Mouse (Mus musculus) testis, adult 2 months (tissue): ENCODE results near the gene Mfsd2a. TPM values are rescaled to one million over a fixed set of nuclear protein-coding genes. Genes with fewer than 3 reads are reported as not detected.

ENCODE experiments used
- H3K27ac ChIP-seq: fragments of 200-500 bp; 2 replicates; pipeline ENCODE4 v1.5.1; 2012; ENCODE audit warnings: low read depth, low read length; ENCODE audit not compliant: control insufficient read depth, insufficient read depth
- H3K27me3 ChIP-seq: fragments of 200-500 bp; 2 replicates; pipeline ENCODE4 v1.6.1; 2012; ENCODE audit warnings: mild to moderate bottlenecking, low read length, moderate library complexity; ENCODE audit not compliant: control insufficient read depth, insufficient read depth
- H3K36me3 ChIP-seq: fragments of 200-500 bp; 2 replicates; pipeline ENCODE4 v1.6.1; 2012; ENCODE audit warnings: mild to moderate bottlenecking, low read length; ENCODE audit not compliant: control insufficient read depth, insufficient read depth
- H3K4me1 ChIP-seq: fragments of 200-500 bp; 2 replicates; pipeline ENCODE4 v1.6.1; 2012; ENCODE audit warnings: low read length; ENCODE audit not compliant: control insufficient read depth, insufficient read depth
- H3K4me3 ChIP-seq: fragments of 200-500 bp; 2 replicates; pipeline ENCODE4 v1.5.1; 2012; ENCODE audit warnings: low read depth, mild to moderate bottlenecking, low read length, moderate library complexity, mixed read lengths; ENCODE audit not compliant: control insufficient read depth
- CTCF ChIP-seq: fragments of 200-500 bp; IDR thresholded peaks from 2 replicates; pipeline ENCODE4 v1.5.1; 2012; ENCODE audit warnings: low read depth, mild to moderate bottlenecking, inconsistent platforms, low read length, moderate library complexity; ENCODE audit not compliant: control insufficient read depth, insufficient read depth, insufficient replicate concordance
- POLR2A ChIP-seq: fragments of 200-500 bp; IDR thresholded peaks from 2 replicates; pipeline ENCODE4 v1.6.1; 2012; ENCODE audit warnings: low read depth, mild to moderate bottlenecking, inconsistent platforms, low read length, moderate library complexity; ENCODE audit not compliant: control insufficient read depth
- polyA plus RNA-seq: library from polyadenylated mRNA; depleted of rRNA; stranded (reverse); fragments of >200 nt; gene quantifications from 2 replicates; pipeline ENCODE4 v1.2.3, GENCODE M21; 2012; rRNA removed

Gene Mfsd2a
- polyA plus RNA-seq, 1 experiment, result 8.7 TPM

DNA sequence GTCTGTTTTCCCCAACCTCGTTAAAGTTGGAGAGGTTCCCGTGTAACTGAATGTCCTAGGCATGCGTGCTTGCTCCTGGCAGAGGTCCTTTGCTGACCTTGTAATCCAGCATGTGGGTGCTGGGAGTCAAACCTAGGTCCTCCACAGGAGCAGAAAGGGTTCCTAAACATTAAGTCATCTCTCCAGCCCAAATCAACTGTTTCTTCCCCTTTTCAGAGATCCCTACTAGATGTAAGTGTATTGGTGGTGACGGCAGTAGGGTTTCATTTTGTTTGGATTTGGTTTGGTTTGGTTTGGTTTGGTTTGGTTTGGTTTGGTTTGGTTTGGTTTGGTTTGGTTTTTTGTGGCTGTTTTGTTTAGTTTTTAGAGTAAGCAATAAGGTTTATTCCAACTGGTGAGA is 63.2 kb downstream of the Mfsd2a start:
- no peaks in the 10 kb centered on the region for H3K27me3 ChIP-seq
- H3K4me1 ChIP-seq, result no peaks in the 10 kb centered on the region
- no peak overlapping the region for H3K4me3 ChIP-seq
- H3K36me3 ChIP-seq, result no peaks in the 10 kb centered on the region
- TF ChIP-seq POLR2A (no peak), CTCF (no peak)
- no peak overlapping the region for H3K27ac ChIP-seq

Other genes starting within 250 kb of the Mfsd2a start
- 84.2 and 122 TPM in 2 replicates for gene Ppt1, start 124.9 kb downstream of the Mfsd2a start, polyA plus RNA-seq
- 47.0 and 62.4 TPM in 2 replicates for gene Cap1, start 75.1 kb downstream of the Mfsd2a start, polyA plus RNA-seq
- 0.44 and 0.60 TPM in 2 replicates for gene Mycl, start 34.5 kb upstream of the Mfsd2a start, polyA plus RNA-seq
- gene Trit1, start 55.4 kb upstream of the Mfsd2a start, polyA plus RNA-seq, result 1.9 and 2.2 TPM in 2 replicates
- 2.8 TPM in 2 replicates for gene Bmp8b, start 144.0 kb upstream of the Mfsd2a start, polyA plus RNA-seq
- gene Oxct2b, start 155.1 kb upstream of the Mfsd2a start, polyA plus RNA-seq, result 237 and 290 TPM in 2 replicates
- gene Ppie, start 178.8 kb upstream of the Mfsd2a start, polyA plus RNA-seq, result 16.7 and 18.0 TPM in 2 replicates
- 7.7 and 9.8 TPM in 2 replicates for gene Hpcal4, start 222.0 kb upstream of the Mfsd2a start, polyA plus RNA-seq
- 0.22 and 0.38 TPM in 2 replicates for gene Nt5c1a, start 240.3 kb upstream of the Mfsd2a start, polyA plus RNA-seq